Mouse (Mus musculus) thymus, adult 2 months (tissue): Measurements from ENCODE around the gene Tinf2. TPM values are rescaled to one million over a fixed set of nuclear protein-coding genes. Genes with fewer than 3 reads are reported as not detected.
A peak's percentile ranks its signal among the peaks of the same experiment; 100 is the strongest.

Experiments
- DNase-seq: peaks from one replicate; pipeline ENCODE4 v3.0.0; 2021
- H3K27ac ChIP-seq: fragments of 200-500 bp; 2 replicates; pipeline ENCODE4 v1.5.1; 2012; ENCODE audit warnings: low read length, control low read depth; ENCODE audit not compliant: control insufficient read depth, insufficient read depth
- H3K27me3 ChIP-seq: fragments of 200-500 bp; 2 replicates; pipeline ENCODE4 v1.6.1; 2012; ENCODE audit warnings: mild to moderate bottlenecking, low read length, moderate library complexity, mixed read lengths; ENCODE audit not compliant: control insufficient read depth, insufficient read depth
- H3K36me3 ChIP-seq: fragments of 200-500 bp; 2 replicates; pipeline ENCODE4 v1.6.1; 2012; ENCODE audit warnings: mild to moderate bottlenecking, low read length, moderate library complexity; ENCODE audit not compliant: control insufficient read depth, insufficient read depth
- H3K4me1 ChIP-seq: fragments of 200-500 bp; replicated peaks from 2 replicates; pipeline ENCODE4 v1.6.1; 2012; ENCODE audit warnings: low read length; ENCODE audit not compliant: control insufficient read depth, insufficient read depth
- H3K4me3 ChIP-seq: fragments of 200-500 bp; 2 replicates; pipeline ENCODE4 v1.5.1; 2012; ENCODE audit warnings: mild to moderate bottlenecking, low read length, control low read depth, moderate library complexity; ENCODE audit not compliant: control insufficient read depth, insufficient read depth
- CTCF ChIP-seq: fragments of 200-500 bp; IDR thresholded peaks from 2 replicates; pipeline ENCODE4 v1.5.1; 2012; ENCODE audit warnings: mild to moderate bottlenecking, control low read depth, low read length, moderate library complexity, borderline replicate concordance; ENCODE audit not compliant: control insufficient read depth, poor library complexity, insufficient read depth; ENCODE audit errors: extremely low read depth
- POLR2A ChIP-seq: fragments of 200-500 bp; IDR thresholded peaks from 2 replicates; pipeline ENCODE4 v1.6.1; 2012; ENCODE audit warnings: mild to moderate bottlenecking, low read length, control low read depth, moderate library complexity; ENCODE audit not compliant: control insufficient read depth, poor library complexity, insufficient read depth; ENCODE audit errors: extremely low read depth
- WGBS: fragments of 180-500 bp; shearing (Covaris S2); methylation state at CpG from one replicate; pipeline ENCODE4 v1.1.7; 2018; 5-methylcytosine and 5-hydroxymethylcytosine counted together
- polyA plus RNA-seq: library from polyadenylated mRNA; depleted of rRNA; stranded (reverse); fragments of >200 nt; gene quantifications from 2 replicates; pipeline ENCODE4 v1.2.3, GENCODE M21; 2012; rRNA removed

Gene Tinf2
- polyA plus RNA-seq, 1 experiment, result 51.9 TPM

DNA sequence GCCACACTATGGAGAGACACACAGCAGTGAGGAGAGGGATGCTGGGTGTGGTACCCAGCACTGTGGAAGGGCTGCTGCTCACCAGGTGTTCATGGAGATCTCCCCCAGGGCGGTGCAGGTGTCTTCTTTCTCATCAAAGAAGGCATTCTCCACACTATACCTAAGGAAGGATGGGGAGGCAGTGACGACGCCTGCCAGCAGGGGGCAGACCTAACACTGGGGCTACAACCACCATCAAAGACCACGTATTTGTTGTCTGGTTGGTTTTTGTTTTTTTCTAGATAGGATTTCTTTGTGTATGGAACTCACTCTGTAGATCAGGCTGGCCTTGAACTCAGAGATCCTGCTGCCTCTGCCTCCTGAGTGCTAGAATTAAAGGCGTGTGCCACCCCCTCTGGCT lies 52.3 kb downstream of the Tinf2 start:
- Histone ChIP-seq H3K27me3 (no peaks in the 10 kb centered on the region), H3K36me3 (no peaks in the 10 kb centered on the region), H3K4me1 (no peaks in the 10 kb centered on the region), H3K27ac (no peak overlapping the region), H3K4me3 (no peak overlapping the region)
- DNase-seq, result peak; percentile 81
- WGBS, result 38% methylated on average over 5 of the region's 5 CpGs
- TF ChIP-seq POLR2A, result no peak
- peak; percentile 84; the same call in 1 of the 2 replicates for TF ChIP-seq CTCF

DNA sequence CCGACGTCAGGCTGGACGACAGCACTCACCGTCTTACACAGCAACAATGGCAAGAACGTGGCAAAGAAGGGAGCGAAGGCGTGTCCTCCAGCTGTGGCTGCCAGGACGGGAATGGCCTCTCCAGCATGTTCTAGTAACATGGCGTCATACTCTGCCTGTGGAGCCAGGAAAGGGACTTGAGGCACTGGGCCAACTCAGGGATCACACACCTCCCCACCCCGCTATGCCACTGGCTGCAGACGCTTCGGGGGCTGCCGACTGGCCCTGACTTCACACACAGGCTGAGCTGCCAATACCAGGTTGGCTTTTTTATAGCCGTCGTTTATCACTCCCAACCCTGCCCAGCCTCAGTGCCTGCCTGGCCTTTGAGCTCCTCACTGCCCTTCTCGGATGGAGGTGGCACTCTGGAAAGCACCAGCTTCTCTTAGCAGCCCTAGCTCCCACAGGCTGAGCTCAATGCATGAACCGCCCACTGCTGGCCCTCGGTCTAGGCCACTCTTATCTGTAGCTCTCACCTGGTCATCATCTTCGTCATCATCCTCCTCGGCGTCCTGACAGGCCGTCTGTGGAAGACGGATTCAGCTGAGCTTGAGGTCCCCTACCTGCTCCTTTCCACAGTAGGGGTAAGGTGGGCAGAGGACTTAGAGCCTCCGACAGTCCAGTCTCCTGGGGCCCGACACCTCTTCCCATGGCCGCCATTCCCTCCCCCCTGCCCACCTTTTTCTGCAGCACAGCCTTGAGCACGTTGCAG lies 53.4 kb downstream of the Tinf2 start:
- no peaks in the 10 kb centered on the region for H3K4me1 ChIP-seq
- no peak overlapping the region for H3K4me3 ChIP-seq
- no peaks in the 10 kb centered on the region for H3K36me3 ChIP-seq
- 98% methylated on average over 27 of the region's 27 CpGs for WGBS
- H3K27ac ChIP-seq, result no peak overlapping the region
- H3K27me3 ChIP-seq, result no peaks in the 10 kb centered on the region
- DNase-seq, result no peak
- TF ChIP-seq CTCF, result no peak
- TF ChIP-seq POLR2A, result no peak

Other genes starting within 250 kb of the Tinf2 start
- gene Dhrs4, start 203.1 kb downstream of the Tinf2 start, polyA plus RNA-seq, result 38.3 and 46.8 TPM in 2 replicates
- gene Carmil3, start 191.2 kb downstream of the Tinf2 start, polyA plus RNA-seq, result 20.6 and 25.4 TPM in 2 replicates
- gene Cpne6, start 171.4 kb downstream of the Tinf2 start, polyA plus RNA-seq, result 0.98 and 1.0 TPM in 2 replicates
- gene Nrl, start 156.8 kb downstream of the Tinf2 start, polyA plus RNA-seq, result 0.50 and 0.70 TPM in 2 replicates
- gene Pck2, start 141.6 kb downstream of the Tinf2 start, polyA plus RNA-seq, result 13.2 and 13.3 TPM in 2 replicates
- 76.8 and 77.7 TPM in 2 replicates for gene Dcaf11, start 121.8 kb downstream of the Tinf2 start, polyA plus RNA-seq
- 8.2 and 8.3 TPM in 2 replicates for gene A730061H03Rik, start 121.4 kb downstream of the Tinf2 start, polyA plus RNA-seq
- 1.7 and 20.2 TPM in 2 replicates for gene Fitm1, start 106.2 kb downstream of the Tinf2 start, polyA plus RNA-seq
- 129 and 136 TPM in 2 replicates for gene Psme1, start 103.7 kb downstream of the Tinf2 start, polyA plus RNA-seq
- gene Emc9, start 96.5 kb downstream of the Tinf2 start, polyA plus RNA-seq, result 7.4 and 13.4 TPM in 2 replicates
- 98.7 and 104 TPM in 2 replicates for gene Psme2, start 90.7 kb downstream of the Tinf2 start, polyA plus RNA-seq
- 84.0 and 89.3 TPM in 2 replicates for gene Rnf31, start 90.1 kb downstream of the Tinf2 start, polyA plus RNA-seq
- 135 and 162 TPM in 2 replicates for gene Irf9, start 78.2 kb downstream of the Tinf2 start, polyA plus RNA-seq
- 2.9 and 3.7 TPM in 2 replicates for gene Rec8, start 63.8 kb downstream of the Tinf2 start, polyA plus RNA-seq
- gene Ipo4, start 45.9 kb downstream of the Tinf2 start, polyA plus RNA-seq, result 68.1 and 71.6 TPM in 2 replicates
- 10.2 and 10.9 TPM in 2 replicates for gene Gm49378, start 43.9 kb downstream of the Tinf2 start, polyA plus RNA-seq
- gene Tm9sf1, start 38.0 kb downstream of the Tinf2 start, polyA plus RNA-seq, result 98.1 and 102 TPM in 2 replicates
- gene Tssk4, start 31.6 kb downstream of the Tinf2 start, polyA plus RNA-seq, result 2.2 and 2.6 TPM in 2 replicates
- 34.7 and 45.8 TPM in 2 replicates for gene Mdp1, start 21.3 kb downstream of the Tinf2 start, polyA plus RNA-seq
- gene Gmpr2, start 9.9 kb downstream of the Tinf2 start, polyA plus RNA-seq, result 27.8 and 40.9 TPM in 2 replicates
- gene Nedd8, start 9.7 kb downstream of the Tinf2 start, polyA plus RNA-seq, result 292 and 416 TPM in 2 replicates
- gene Tgm1, start 32.1 kb upstream of the Tinf2 start, polyA plus RNA-seq, result 7.2 and 8.2 TPM in 2 replicates
- gene Rabggta, start 40.4 kb upstream of the Tinf2 start, polyA plus RNA-seq, result 80.5 and 84.9 TPM in 2 replicates
- gene Dhrs1, start 63.9 kb upstream of the Tinf2 start, polyA plus RNA-seq, result 78.9 and 93.5 TPM in 2 replicates
- gene Nop9, start 63.9 kb upstream of the Tinf2 start, polyA plus RNA-seq, result 41.5 and 43.6 TPM in 2 replicates
- gene Cideb, start 76.6 kb upstream of the Tinf2 start, polyA plus RNA-seq, result 1.8 and 2.7 TPM in 2 replicates
- gene Ltb4r2, start 79.6 kb upstream of the Tinf2 start, polyA plus RNA-seq, result 1.7 and 1.8 TPM in 2 replicates
- gene Ltb4r1, start 84.1 kb upstream of the Tinf2 start, polyA plus RNA-seq, result 2.6 and 2.8 TPM in 2 replicates
- gene Adcy4, start 102.3 kb upstream of the Tinf2 start, polyA plus RNA-seq, result 7.4 and 11.2 TPM in 2 replicates
- 66.8 and 84.4 TPM in 2 replicates for gene Ripk3, start 107.0 kb upstream of the Tinf2 start, polyA plus RNA-seq
- 2.3 and 2.7 TPM in 2 replicates for gene Nfatc4, start 141.3 kb upstream of the Tinf2 start, polyA plus RNA-seq
- gene Nynrin, start 172.2 kb upstream of the Tinf2 start, polyA plus RNA-seq, result 2.0 and 2.1 TPM in 2 replicates
- 0.04 and 0.09 TPM in 2 replicates for gene Cbln3, start 202.6 kb upstream of the Tinf2 start, polyA plus RNA-seq
- 33.7 and 35.5 TPM in 2 replicates for gene Khnyn, start 203.1 kb upstream of the Tinf2 start, polyA plus RNA-seq
- 50.2 and 54.8 TPM in 2 replicates for gene Sdr39u1, start 218.5 kb upstream of the Tinf2 start, polyA plus RNA-seq